Mouse (Mus musculus): ENCODE results near the gene Ahdc1. TPM values are rescaled to one million over a fixed set of nuclear protein-coding genes. Genes with fewer than 3 reads are reported as not detected.

Ahdc1 gene
- polyA plus RNA-seq, 1 experiment from 2014 or later = 2.8 TPM

GRCm38 (mm10) chr4:133087835-133088234, 76.8 kb downstream of the Ahdc1 start:
- no peaks in the 10 kb centered on the region for H3K9me3 ChIP-seq (ENCODE audit: control insufficient read depth, low read length)
- peaks cover 27% of the 10 kb centered on the region for H3K4me1 ChIP-seq (replicated peaks; ENCODE audit: control insufficient read depth, insufficient read depth)
- 18% methylated on average over 8 of the region's 8 CpGs for WGBS
- H3K9ac ChIP-seq (ENCODE audit: low read length) = peak overlapping the region; percentile 0; the same call in 1 of the 2 replicates
- H3K36me3 ChIP-seq (ENCODE audit: control insufficient read depth, insufficient read depth, low read length) = no peaks in the 10 kb centered on the region
- ATAC-seq (ENCODE audit: low FRiP score, low TSS enrichment) (no peak), DNase-seq (ENCODE audit: low spot score) (peak; percentile 52)
- H3K4me3 ChIP-seq (ENCODE audit: low read depth, low read length) = no peak overlapping the region
- peak overlapping the region; percentile 86 for H3K27ac ChIP-seq (replicated peaks)
- H3K27me3 ChIP-seq (ENCODE audit: control insufficient read depth, insufficient read depth, low read length) = no peaks in the 10 kb centered on the region
- TF ChIP-seq EP300 (optimal IDR thresholded peaks at IDR 0.05) = peak; percentile 22
- no peak for TF ChIP-seq CTCF (IDR thresholded peaks at IDR 0.05; ENCODE audit: low read depth)
- peak overlapping the region; percentile 23; the same call in 1 of the 2 replicates for H3K4me2 ChIP-seq (replicated peaks; ENCODE audit: low read depth)

- H3K4me3 ChIP-seq (ENCODE audit: low read depth, low read length) = no peak overlapping the region
- no peaks in the 10 kb centered on the region for H3K36me3 ChIP-seq (ENCODE audit: control insufficient read depth, insufficient read depth, low read length)
- H3K9ac ChIP-seq (ENCODE audit: low read length) = no peak overlapping the region
- DNase-seq (ENCODE audit: low spot score) = no peak
- no peaks in the 10 kb centered on the region for H3K9me3 ChIP-seq (ENCODE audit: control insufficient read depth, low read length)
- 35% methylated on average over 9 of the region's 9 CpGs for WGBS
- H3K4me2 ChIP-seq (replicated peaks; ENCODE audit: low read depth) = no peak overlapping the region
- TF ChIP-seq CTCF (IDR thresholded peaks at IDR 0.05; ENCODE audit: low read depth) = no peak
- peak; percentile 36 for TF ChIP-seq EP300 (optimal IDR thresholded peaks at IDR 0.05)
- ATAC-seq (ENCODE audit: low FRiP score, low TSS enrichment) = no peak
- H3K4me1 ChIP-seq (replicated peaks; ENCODE audit: control insufficient read depth, insufficient read depth) = peaks cover 34% of the 10 kb centered on the region
- no peaks in the 10 kb centered on the region for H3K27me3 ChIP-seq (ENCODE audit: control insufficient read depth, insufficient read depth, low read length)
- H3K27ac ChIP-seq (replicated peaks) = peak overlapping the region; percentile 92
Observed at GRCm38 (mm10) chr4:133089319-133089718, 78.3 kb downstream of the Ahdc1 start.

- no peaks in the 10 kb centered on the region for H3K36me3 ChIP-seq (ENCODE audit: control insufficient read depth, insufficient read depth, low read length)
- no peaks in the 10 kb centered on the region for H3K9me3 ChIP-seq (ENCODE audit: control insufficient read depth, low read length)
- ATAC-seq (ENCODE audit: low FRiP score, low TSS enrichment) (no peak), DNase-seq (ENCODE audit: low spot score) (no peak)
- H3K27ac ChIP-seq (replicated peaks) = peak overlapping the region; percentile 92
- WGBS = 59% methylated on average over 4 of the region's 4 CpGs
- H3K27me3 ChIP-seq (ENCODE audit: control insufficient read depth, insufficient read depth, low read length) = no peaks in the 10 kb centered on the region
- H3K4me1 ChIP-seq (replicated peaks; ENCODE audit: control insufficient read depth, insufficient read depth) = peaks cover 33% of the 10 kb centered on the region
- peak overlapping the region; percentile 47; the same call in 1 of the 2 replicates for H3K9ac ChIP-seq (ENCODE audit: low read length)
- no peak overlapping the region for H3K4me2 ChIP-seq (replicated peaks; ENCODE audit: low read depth)
- H3K4me3 ChIP-seq (ENCODE audit: low read depth, low read length) = no peak overlapping the region
- TF ChIP-seq EP300 (optimal IDR thresholded peaks at IDR 0.05) (no peak), CTCF (IDR thresholded peaks at IDR 0.05; ENCODE audit: low read depth) (no peak)
Observed at GRCm38 (mm10) chr4:133089802-133090201, 78.7 kb downstream of the Ahdc1 start.

- Histone ChIP-seq H3K4me1 (replicated peaks; ENCODE audit: control insufficient read depth, insufficient read depth) (peaks cover 32% of the 10 kb centered on the region), H3K9ac (ENCODE audit: low read length) (peak overlapping the region; percentile 47), H3K4me2 (replicated peaks; ENCODE audit: low read depth) (peak overlapping the region; percentile 38), H3K27ac (replicated peaks) (peak overlapping the region; percentile 92), H3K9me3 (ENCODE audit: control insufficient read depth, low read length) (no peaks in the 10 kb centered on the region), H3K36me3 (ENCODE audit: control insufficient read depth, insufficient read depth, low read length) (no peaks in the 10 kb centered on the region), H3K4me3 (ENCODE audit: low read depth, low read length) (no peak overlapping the region), H3K27me3 (ENCODE audit: control insufficient read depth, insufficient read depth, low read length) (no peaks in the 10 kb centered on the region)
- no peak for DNase-seq (ENCODE audit: low spot score)
- 16% methylated on average over 8 of the region's 8 CpGs for WGBS
- TF ChIP-seq EP300 (optimal IDR thresholded peaks at IDR 0.05) (no peak), CTCF (IDR thresholded peaks at IDR 0.05; ENCODE audit: low read depth) (no peak)
- no peak for ATAC-seq (ENCODE audit: low FRiP score, low TSS enrichment)
Observed at GRCm38 (mm10) chr4:133090276-133090719, 79.2 kb downstream of the Ahdc1 start.

- H3K4me2 ChIP-seq (replicated peaks; ENCODE audit: low read depth) = peak overlapping the region; percentile 38
- peak overlapping the region; percentile 92 for H3K27ac ChIP-seq (replicated peaks)
- peak; percentile 61 for DNase-seq (ENCODE audit: low spot score)
- no peak for TF ChIP-seq EP300 (optimal IDR thresholded peaks at IDR 0.05)
- no peak for TF ChIP-seq CTCF (IDR thresholded peaks at IDR 0.05; ENCODE audit: low read depth)
- 6% methylated on average over 16 of the region's 18 CpGs for WGBS
- H3K4me1 ChIP-seq (replicated peaks; ENCODE audit: control insufficient read depth, insufficient read depth) = peaks cover 32% of the 10 kb centered on the region
- no peaks in the 10 kb centered on the region for H3K9me3 ChIP-seq (ENCODE audit: control insufficient read depth, low read length)
- no peak overlapping the region for H3K4me3 ChIP-seq (ENCODE audit: low read depth, low read length)
- H3K27me3 ChIP-seq (ENCODE audit: control insufficient read depth, insufficient read depth, low read length) = no peaks in the 10 kb centered on the region
- H3K9ac ChIP-seq (ENCODE audit: low read length) = peak overlapping the region; percentile 47
- ATAC-seq (ENCODE audit: low FRiP score, low TSS enrichment) = peak; percentile 7; the same call in 1 of the 2 replicates
- H3K36me3 ChIP-seq (ENCODE audit: control insufficient read depth, insufficient read depth, low read length) = no peaks in the 10 kb centered on the region
Observed at GRCm38 (mm10) chr4:133090720-133091458, 79.8 kb downstream of the Ahdc1 start.

GRCm38 (mm10) chr4:133091459-133091785, 80.4 kb downstream of the Ahdc1 start:
- Histone ChIP-seq H3K27me3 (ENCODE audit: control insufficient read depth, insufficient read depth, low read length) (no peaks in the 10 kb centered on the region), H3K36me3 (ENCODE audit: control insufficient read depth, insufficient read depth, low read length) (no peaks in the 10 kb centered on the region), H3K9me3 (ENCODE audit: control insufficient read depth, low read length) (no peaks in the 10 kb centered on the region), H3K4me2 (replicated peaks; ENCODE audit: low read depth) (no peak overlapping the region), H3K4me3 (ENCODE audit: low read depth, low read length) (no peak overlapping the region), H3K4me1 (replicated peaks; ENCODE audit: control insufficient read depth, insufficient read depth) (peaks cover 32% of the 10 kb centered on the region), H3K9ac (ENCODE audit: low read length) (no peak overlapping the region), H3K27ac (replicated peaks) (peak overlapping the region; percentile 92)
- ATAC-seq (ENCODE audit: low FRiP score, low TSS enrichment) (no peak), DNase-seq (ENCODE audit: low spot score) (no peak)
- no peak for TF ChIP-seq CTCF (IDR thresholded peaks at IDR 0.05; ENCODE audit: low read depth)
- TF ChIP-seq EP300 (optimal IDR thresholded peaks at IDR 0.05) = no peak
- 56% methylated on average over 4 of the region's 4 CpGs for WGBS

All from stomach, postnatal 0 days (tissue).